Mouse (Mus musculus): ENCODE data around the gene Tceal3.
"Not testable (repeated sequence)": the region's sequence is repeated elsewhere in the genome, so short reads cannot be mapped to it uniquely, and the experiment has no call there.

Tceal3 gene

DNA sequence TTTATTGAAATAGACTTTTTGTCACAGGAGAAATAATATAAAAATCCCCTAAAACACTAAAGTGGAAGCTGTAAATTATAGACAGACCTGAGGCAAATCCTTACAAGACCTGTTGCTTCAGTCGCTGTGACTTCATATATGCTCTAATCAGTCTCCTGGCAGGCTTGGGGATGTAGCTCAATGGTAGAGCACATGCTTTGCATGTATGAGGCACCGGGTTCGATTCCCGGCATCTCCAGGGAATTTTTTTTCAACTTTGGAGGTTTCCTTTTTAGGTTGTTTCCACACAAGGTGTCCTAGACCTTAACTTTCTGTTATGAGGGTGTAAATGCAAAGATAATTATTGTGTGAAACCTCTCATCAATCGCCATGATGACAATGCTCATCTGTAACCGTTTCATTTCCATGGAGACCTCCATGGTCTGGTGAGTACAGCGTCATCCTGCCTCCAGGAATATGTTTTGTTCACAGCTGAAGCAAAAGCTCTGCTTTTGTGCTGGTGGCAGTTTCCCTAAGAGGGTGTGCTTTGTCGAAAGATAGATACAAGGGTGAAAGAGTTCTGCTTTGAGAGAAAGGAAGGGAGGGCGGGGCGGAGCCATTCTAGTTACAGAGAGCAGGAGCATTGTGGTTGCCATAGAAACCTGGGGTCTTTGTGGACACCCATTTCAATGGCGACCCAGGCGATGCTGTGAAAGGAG lies at the start of gene Tceal3:
Gene Tceal3 (plus strand): TSS at position 644 of the 698 bp plus-strand sequence.
- DNase-seq, result no peak

DNA sequence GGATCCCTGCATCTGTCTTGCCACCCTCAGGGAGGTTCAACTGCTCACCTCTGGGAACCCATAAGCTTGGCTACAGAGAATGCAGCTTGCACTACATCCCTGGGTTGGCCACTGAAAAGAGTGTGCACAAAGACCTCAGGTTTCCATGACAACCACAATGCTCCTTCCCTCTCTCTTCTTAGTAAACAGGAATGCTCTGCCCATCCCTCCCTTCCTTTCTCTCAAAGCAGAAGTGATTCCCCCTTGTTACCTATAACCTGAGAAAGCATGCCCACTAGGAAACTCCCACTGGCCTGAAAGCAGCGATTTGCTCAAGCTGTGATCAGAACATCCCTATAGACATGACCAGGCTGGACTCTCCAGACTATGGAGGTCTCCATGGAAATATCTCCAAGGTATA lies 46.7 kb upstream of the Tceal3 start, which contains the start of gene Kir3dl2:
Gene Kir3dl2 (minus strand): TSS at position 101 of the 400 bp plus-strand sequence.
- DNase-seq, result not testable (repeated sequence)

DNA sequence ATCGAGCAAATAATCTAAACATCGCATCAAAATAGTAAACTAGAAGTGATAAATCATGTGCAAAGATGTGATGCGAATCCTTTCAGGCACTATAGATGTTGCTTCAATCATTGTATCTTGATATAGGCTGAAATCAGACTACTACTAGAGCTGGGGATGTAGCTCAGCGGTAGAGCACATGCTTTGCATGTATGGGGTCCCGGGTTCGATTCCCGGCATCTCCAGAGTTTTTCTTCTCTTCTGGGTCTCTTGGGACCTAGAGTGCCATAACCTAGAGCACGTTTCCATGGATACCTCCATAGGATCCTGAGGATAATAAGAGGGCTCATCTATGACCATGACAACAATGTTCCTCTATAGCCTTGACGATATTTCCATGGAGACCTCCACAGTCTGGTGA lies 21.5 kb upstream of the Tceal3 start:
- not testable (repeated sequence) for DNase-seq

DNA sequence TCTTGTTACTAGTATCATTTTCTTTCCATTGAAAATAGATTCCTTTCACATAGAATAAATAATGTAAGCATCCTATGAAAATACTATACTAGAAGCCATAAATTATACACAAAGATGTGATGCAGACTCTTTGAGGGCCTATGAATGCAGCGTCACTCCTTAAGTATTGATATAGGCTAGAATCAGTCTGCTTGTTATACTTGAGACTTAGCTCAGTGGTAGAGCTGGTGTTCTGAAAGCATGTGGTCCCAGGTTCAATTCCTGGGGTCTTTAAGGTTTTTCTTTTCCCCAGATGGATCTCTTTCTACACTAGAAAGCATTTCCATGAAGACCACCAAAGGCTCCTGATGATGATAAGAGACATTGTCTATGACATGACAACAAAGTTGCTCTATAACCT lies 6.0 kb upstream of the Tceal3 start:
- DNase-seq, result no peak

DNA sequence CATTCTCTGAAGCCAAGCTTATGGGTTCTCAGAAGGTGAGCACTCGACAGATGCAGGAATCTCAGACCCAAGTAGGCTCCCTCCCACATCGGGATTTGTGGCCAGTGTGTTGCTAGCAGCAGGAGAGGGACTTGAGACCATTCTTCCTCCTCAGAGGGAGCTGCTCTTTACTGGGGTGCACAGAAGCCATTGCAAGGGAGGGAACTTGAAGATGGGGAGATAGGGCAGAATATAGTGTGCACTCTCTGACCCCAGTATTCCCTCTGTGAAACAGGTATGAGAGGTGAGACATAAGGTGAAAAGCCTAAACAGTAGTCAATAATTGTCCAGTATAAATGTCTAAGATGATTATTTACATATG lies 235 bp downstream of the Tceal3 start:
- DNase-seq, result no peak

GRCm38 (mm10) chrX:136599416-136599815 lies 8.8 kb downstream of the Tceal3 start:
- peak; percentile 43 for DNase-seq

- DNase-seq, result no peak
These were observed 16.3 kb downstream of the Tceal3 start for GRCm38 (mm10) chrX:136606951-136607350.

DNA sequence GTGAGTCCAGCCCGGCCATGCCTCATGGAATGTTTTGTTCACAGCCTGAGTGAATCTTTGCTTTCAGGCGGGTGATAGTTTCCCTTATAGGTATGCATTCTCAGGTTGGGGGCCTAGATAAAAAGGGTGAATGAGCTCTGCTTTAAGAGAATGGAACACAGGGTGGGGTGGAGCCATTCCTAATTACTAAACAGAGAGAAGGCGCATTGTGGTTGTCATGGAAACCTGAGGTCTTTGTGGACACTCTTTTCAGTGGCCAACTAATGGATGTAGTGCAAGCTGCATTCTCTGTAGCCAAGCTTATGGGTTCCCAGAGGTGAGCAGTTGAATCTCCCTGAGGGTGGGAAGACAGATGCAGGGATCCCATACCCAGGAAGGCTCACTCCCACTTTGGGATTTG lies 16.8 kb downstream of the Tceal3 start:
- no peak for DNase-seq

GRCm38 (mm10) chrX:136611346-136611745 lies 20.7 kb downstream of the Tceal3 start:
- DNase-seq, result no peak

- DNase-seq, result not testable (repeated sequence)
These were observed 25.2 kb downstream of the Tceal3 start for GRCm38 (mm10) chrX:136615889-136616288.

GRCm38 (mm10) chrX:136624905-136625569 lies 34.4 kb downstream of the Tceal3 start:
- peak; percentile 36 for DNase-seq

DNA sequence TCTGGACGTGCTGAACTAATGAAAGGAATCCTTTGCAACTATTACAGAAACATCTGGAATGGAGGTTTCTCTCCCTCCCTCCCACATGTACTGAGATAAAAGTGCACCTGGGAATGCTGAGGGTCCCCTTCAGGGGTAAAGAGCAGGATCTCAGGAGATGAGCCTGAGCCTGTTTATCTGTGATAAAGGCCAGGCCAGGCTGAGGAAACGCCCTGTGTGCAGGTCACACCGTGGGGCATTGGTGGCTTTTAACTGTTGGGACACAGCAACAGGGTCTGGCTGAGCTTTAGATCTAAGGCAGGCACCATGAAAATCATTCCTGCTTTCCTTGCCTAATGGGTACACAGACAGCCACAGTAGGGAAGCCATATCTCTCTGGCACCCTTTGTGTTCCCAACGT lies 35.3 kb downstream of the Tceal3 start:
- DNase-seq, result no peak

GRCm38 (mm10) chrX:136635116-136635515 lies 44.5 kb downstream of the Tceal3 start:
- no peak for DNase-seq

GRCm38 (mm10) chrX:136639754-136640153 lies 49.1 kb downstream of the Tceal3 start:
- DNase-seq, result peak; percentile 47

GRCm38 (mm10) chrX:136645857-136646256 lies 55.2 kb downstream of the Tceal3 start:
- DNase-seq, result not testable (repeated sequence)

DNA sequence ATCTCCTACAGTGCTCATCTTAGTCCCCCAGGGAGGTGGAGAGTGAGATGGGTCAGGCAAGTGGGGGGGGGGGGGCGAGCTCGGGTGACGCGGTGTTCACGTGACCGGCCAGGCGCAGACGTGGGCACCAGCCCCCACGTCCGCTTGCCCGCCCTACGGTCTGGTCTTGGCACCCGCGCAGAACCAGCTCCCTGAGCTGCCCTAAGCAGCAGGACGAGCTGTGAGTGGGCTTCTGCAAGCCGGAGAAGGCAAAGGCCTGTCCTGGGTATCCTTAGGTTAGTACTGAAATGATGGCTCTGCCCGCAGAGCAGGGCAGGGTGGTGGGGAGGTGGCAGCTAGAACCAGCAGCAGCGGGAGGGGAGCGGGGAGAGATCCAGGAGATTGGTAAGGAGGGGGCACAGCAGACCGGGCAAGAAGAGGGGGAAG lies 75.7 kb downstream of the Tceal3 start:
- DNase-seq, result peak; percentile 2

- DNase-seq, result peak; percentile 1
These were observed 76.3 kb downstream of the Tceal3 start for GRCm38 (mm10) chrX:136666762-136667464.

GRCm38 (mm10) chrX:136668794-136669193 lies 78.2 kb downstream of the Tceal3 start:
- no peak for DNase-seq

DNA sequence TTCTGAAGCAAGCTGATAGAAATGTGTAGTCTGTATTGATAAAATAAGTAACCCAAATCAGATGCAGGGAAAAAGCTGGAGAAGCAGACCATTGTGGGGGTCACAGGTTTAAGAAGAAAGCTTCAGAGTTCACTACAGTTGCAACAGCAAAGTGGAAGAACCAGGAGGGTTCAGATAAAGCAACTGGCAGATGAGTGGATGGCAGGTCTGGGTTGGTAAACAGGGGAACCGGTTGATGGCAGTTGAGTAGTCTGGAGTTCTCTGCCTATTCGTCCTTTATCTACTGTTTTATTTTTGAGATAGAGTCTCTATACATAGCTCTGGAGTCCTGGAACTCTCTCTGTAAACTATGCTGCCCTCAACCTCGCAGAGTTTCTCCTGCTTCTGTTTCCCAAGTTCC lies 90.3 kb downstream of the Tceal3 start:
- DNase-seq, result no peak

DNA sequence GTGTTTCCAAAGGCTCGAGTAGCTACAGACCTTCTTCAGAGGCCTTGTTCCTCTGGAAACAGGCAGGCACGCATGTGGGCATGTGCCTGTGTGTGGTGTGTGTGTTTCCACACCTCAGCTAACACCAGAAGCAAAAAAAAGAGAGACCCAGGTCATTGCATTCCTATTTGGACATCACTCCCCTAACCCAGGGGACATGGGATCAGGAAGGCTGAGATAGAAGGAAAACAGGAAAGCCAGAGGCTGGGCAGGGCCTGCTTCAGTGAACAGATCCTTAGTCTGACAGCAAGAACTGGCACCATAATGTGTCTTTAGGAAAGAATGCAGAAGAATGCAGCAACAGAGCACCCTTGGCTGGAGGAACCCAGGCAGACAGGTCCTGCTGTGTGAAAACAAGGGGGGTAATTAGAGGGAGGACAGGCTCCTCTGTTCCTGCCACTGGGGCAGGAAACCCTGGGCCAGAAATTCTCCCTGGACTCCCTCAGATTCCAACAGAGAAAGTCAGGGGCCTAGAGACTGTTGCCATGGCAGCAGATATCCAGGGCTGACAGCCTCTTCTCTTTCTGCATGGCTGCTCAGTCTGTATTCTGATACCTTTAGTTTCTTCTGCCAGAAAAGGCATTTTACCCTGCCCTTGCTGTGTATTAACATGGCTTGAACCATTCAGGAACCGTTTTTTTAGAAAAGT lies 101.1 kb downstream of the Tceal3 start:
- DNase-seq, result not testable (repeated sequence)

DNA sequence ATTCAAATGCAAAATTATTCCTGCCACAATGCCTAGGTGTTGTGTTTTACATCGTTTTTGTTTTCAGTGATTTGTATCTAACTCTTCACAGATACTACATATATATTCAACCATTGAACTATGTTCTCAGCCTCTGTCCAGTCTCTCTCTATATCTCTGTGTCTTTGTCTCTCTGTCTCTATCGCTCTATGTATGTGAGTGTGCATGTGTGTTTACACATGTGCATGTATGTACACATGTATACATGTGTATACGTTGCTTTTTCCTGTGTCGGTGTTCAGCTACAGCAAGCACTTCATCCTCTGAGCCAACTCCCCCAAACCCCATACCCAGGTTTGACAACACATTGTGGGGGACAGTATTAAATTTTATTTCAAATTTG lies 101.6 kb downstream of the Tceal3 start:
- DNase-seq, result no peak

DNA sequence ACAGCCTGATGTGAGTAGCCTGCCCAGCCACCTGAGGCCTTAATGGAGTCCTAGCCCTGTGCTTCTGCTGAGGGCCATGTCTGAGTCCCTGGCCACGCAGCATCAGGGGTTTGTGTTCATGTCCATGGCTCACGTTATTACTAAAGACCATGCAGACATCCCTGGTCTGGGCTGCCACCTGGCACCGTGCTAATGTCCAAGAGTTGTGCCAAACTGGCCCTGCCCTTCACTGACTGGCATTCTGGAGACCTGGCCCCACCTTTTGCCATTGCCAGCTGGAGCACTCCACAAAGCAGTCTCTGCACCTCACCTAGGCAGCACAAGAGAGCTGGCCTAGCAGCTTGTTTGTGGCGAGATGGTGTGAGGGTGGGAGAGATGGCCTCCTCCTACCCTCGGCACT lies 102.6 kb downstream of the Tceal3 start:
- DNase-seq, result no peak

GRCm38 (mm10) chrX:136707446-136708167 lies 117.0 kb downstream of the Tceal3 start, which contains the start of gene Tceal1:
Gene Tceal1, plus strand, starts transcription at chrX:136707982.
- DNase-seq, result peak; percentile 80

Data from lung, postnatal 10 days (tissue).